Mouse (Mus musculus): ENCODE results near the gene Mapk1ip1l. TPM values are rescaled to one million over a fixed set of nuclear protein-coding genes. Genes with fewer than 3 reads are reported as not detected.

Mapk1ip1l gene
- polyA plus RNA-seq (2017; shearing (Covaris generic)) = 80.0 TPM

DNA sequence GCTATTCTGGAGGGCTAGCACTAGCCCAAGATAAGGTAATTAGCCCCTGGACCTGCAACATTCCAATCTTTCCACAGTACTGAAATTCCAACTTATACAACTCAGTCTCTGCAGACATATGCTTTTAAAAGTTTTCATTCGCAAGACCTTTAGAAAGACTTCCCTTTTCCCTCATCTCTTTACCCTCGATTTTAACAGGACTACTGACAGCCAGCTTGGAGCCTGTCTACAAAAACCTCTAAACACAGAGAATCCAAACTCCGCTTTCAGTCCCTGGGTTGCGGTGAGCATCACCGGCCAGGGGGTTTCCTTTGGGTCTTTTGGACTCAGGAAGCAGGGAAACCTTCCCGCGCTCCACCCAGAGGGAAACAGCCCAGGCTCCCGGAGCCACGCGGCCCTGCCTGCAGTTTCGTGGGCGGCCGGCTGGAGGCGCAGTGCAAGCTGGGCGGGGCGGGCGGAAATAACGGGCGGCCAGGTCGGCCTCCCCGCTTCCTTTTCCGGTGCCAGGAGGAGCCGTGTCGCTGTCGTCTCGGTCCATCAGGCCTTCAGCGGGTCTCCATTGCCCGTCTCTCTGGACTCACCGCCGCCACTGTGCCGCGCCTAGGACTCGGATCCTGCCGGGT, at the start of gene Mapk1ip1l:
Gene Mapk1ip1l, plus strand, starts transcription at position 482 of the 623 bp plus-strand sequence.

GRCm38 (mm10) chr14:47276637-47277393, 21.3 kb upstream of the Mapk1ip1l start, which contains the start of the genes Wdhd1 and Socs4:
Wdhd1 (minus strand) TSS chr14:47276857.
Socs4 (plus strand) TSS chr14:47276931.

GRCm38 (mm10) chr14:47367461-47367860, 69.4 kb downstream of the Mapk1ip1l start, which contains the start of gene Lgals3:
Lgals3 (plus strand) TSS chr14:47367751.

Other genes starting within 250 kb of the Mapk1ip1l start
- 91.7 TPM for gene Gch1, start 108.9 kb upstream of the Mapk1ip1l start, polyA plus RNA-seq (2017; shearing (Covaris generic))
- gene Wdhd1, start 21.4 kb upstream of the Mapk1ip1l start, polyA plus RNA-seq (2017; shearing (Covaris generic)) = 16.1 TPM
- 29.7 TPM for gene Socs4, start 21.3 kb upstream of the Mapk1ip1l start, polyA plus RNA-seq (2017; shearing (Covaris generic))
- not detected for gene Lgals3, start 69.5 kb downstream of the Mapk1ip1l start, polyA plus RNA-seq (2017; shearing (Covaris generic))
- 3.5 TPM for gene Dlgap5, start 120.1 kb downstream of the Mapk1ip1l start, polyA plus RNA-seq (2017; shearing (Covaris generic))
- 74.6 TPM for gene Fbxo34, start 152.2 kb downstream of the Mapk1ip1l start, polyA plus RNA-seq (2017; shearing (Covaris generic))

All from naive thymus-derived CD4-positive, alpha-beta T cell, adult 5 months (primary cell).